Mouse (Mus musculus): ENCODE measurements at regions not wholly inside any gene's neighbourhood (a gene's known extent, or its start where the extent isn't known, plus 50 kb on each side); places are given as distances from the start of the nearest gene placed in this dataset.

GRCm38 (mm10) chr3:143053286-143053993 is 171.6 kb upstream of the Pkn2 start:
- no peak for DNase-seq (ENCODE audit: low spot score)

- DNase-seq (ENCODE audit: low spot score): no peak
Measured at GRCm38 (mm10) chr3:143040666-143041065, 158.9 kb upstream of the Pkn2 start.

GRCm38 (mm10) chr3:143036108-143036507 is 154.3 kb upstream of the Pkn2 start:
- no peak for DNase-seq (ENCODE audit: low spot score)

- no peak for DNase-seq (ENCODE audit: low spot score)
Measured at GRCm38 (mm10) chr3:143034588-143034987, 152.8 kb upstream of the Pkn2 start.

- no peak for DNase-seq (ENCODE audit: low spot score)
Measured at GRCm38 (mm10) chr3:143022486-143022885, 140.7 kb upstream of the Pkn2 start.

GRCm38 (mm10) chr3:143021159-143021871 is 139.5 kb upstream of the Pkn2 start:
- no peak for DNase-seq (ENCODE audit: low spot score)

GRCm38 (mm10) chr3:143017480-143017879 is 135.7 kb upstream of the Pkn2 start:
- no peak for DNase-seq (ENCODE audit: low spot score)

GRCm38 (mm10) chr3:143016758-143017157 is 135.0 kb upstream of the Pkn2 start:
- DNase-seq (ENCODE audit: low spot score): no peak

GRCm38 (mm10) chr3:143014421-143014820 is 132.6 kb upstream of the Pkn2 start:
- no peak for DNase-seq (ENCODE audit: low spot score)

GRCm38 (mm10) chr3:143007047-143007446 is 125.2 kb upstream of the Pkn2 start:
- no peak for DNase-seq (ENCODE audit: low spot score)

- no peak for DNase-seq (ENCODE audit: low spot score)
Measured at GRCm38 (mm10) chr3:143001952-143002351, 120.1 kb upstream of the Pkn2 start.

GRCm38 (mm10) chr3:142995981-142996743 is 114.4 kb upstream of the Pkn2 start:
- no peak for DNase-seq (ENCODE audit: low spot score)

GRCm38 (mm10) chr3:142984547-142984946 is 102.7 kb upstream of the Pkn2 start:
- DNase-seq (ENCODE audit: low spot score): no peak

GRCm38 (mm10) chr3:142981221-142981620 is 99.4 kb upstream of the Pkn2 start:
- no peak for DNase-seq (ENCODE audit: low spot score)

GRCm38 (mm10) chr3:142979161-142979560 is 97.4 kb upstream of the Pkn2 start:
- no peak for DNase-seq (ENCODE audit: low spot score)

GRCm38 (mm10) chr3:142976519-142977394 is 95.0 kb upstream of the Pkn2 start:
- no peak for DNase-seq (ENCODE audit: low spot score)

- no peak for DNase-seq (ENCODE audit: low spot score)
Measured at GRCm38 (mm10) chr3:142975606-142976005, 93.8 kb upstream of the Pkn2 start.

GRCm38 (mm10) chr3:142969501-142969900 is 87.7 kb upstream of the Pkn2 start:
- no peak for DNase-seq (ENCODE audit: low spot score)

GRCm38 (mm10) chr3:142965604-142966003 is 83.8 kb upstream of the Pkn2 start:
- DNase-seq (ENCODE audit: low spot score): no peak

GRCm38 (mm10) chr3:142963818-142964372 is 82.1 kb upstream of the Pkn2 start:
- no peak for DNase-seq (ENCODE audit: low spot score)

GRCm38 (mm10) chr3:142957768-142958167 is 76.0 kb upstream of the Pkn2 start:
- DNase-seq (ENCODE audit: low spot score): no peak

GRCm38 (mm10) chr3:142948771-142949170 is 67.0 kb upstream of the Pkn2 start:
- DNase-seq (ENCODE audit: low spot score): peak; percentile 49
